Mouse (Mus musculus) adrenal gland, postnatal 36 days (tissue): ENCODE measurements around the gene Ogfrl1. TPM values are rescaled to one million over a fixed set of nuclear protein-coding genes. Genes with fewer than 3 reads are reported as not detected.

ENCODE experiments used
- DNase-seq, 2 experiments: peaks; one replicate each; pipeline ENCODE4 v3.0.0; 2021; ENCODE audit warnings: mixed read lengths in 1 of 2
- total RNA-seq, 2 experiments: library from RNA; stranded (reverse); gene quantifications; 2 replicates each; pipeline ENCODE4 v1.2.3; 2021

Ogfrl1 gene
- total RNA-seq, 2 experiments from 2014 or later, result 6.4 to 8.1 TPM

GRCm38 (mm10) chr1:23352895-23353294 lies 44.7 kb downstream of the Ogfrl1 start:
- no peak for DNase-seq

GRCm38 (mm10) chr1:23351756-23352155 lies 45.8 kb downstream of the Ogfrl1 start:
- DNase-seq, result no peak

GRCm38 (mm10) chr1:23345633-23346032 lies 51.9 kb downstream of the Ogfrl1 start:
- DNase-seq, result no peak

GRCm38 (mm10) chr1:23342864-23343263 lies 54.7 kb downstream of the Ogfrl1 start:
- DNase-seq, result no peak

GRCm38 (mm10) chr1:23342224-23342623 lies 55.3 kb downstream of the Ogfrl1 start:
- no peak for DNase-seq

- DNase-seq, result no peak
Measured at GRCm38 (mm10) chr1:23335726-23336363, 61.7 kb downstream of the Ogfrl1 start.

GRCm38 (mm10) chr1:23335050-23335449 lies 62.5 kb downstream of the Ogfrl1 start:
- no peak for DNase-seq

GRCm38 (mm10) chr1:23332192-23332591 lies 65.4 kb downstream of the Ogfrl1 start:
- DNase-seq, result no peak

GRCm38 (mm10) chr1:23325160-23325559 lies 72.4 kb downstream of the Ogfrl1 start:
- no peak for DNase-seq

- no peak for DNase-seq
Measured at GRCm38 (mm10) chr1:23324226-23324625, 73.3 kb downstream of the Ogfrl1 start.

- no peak for DNase-seq
Measured at GRCm38 (mm10) chr1:23323286-23323685, 74.3 kb downstream of the Ogfrl1 start.

GRCm38 (mm10) chr1:23322208-23322607 lies 75.4 kb downstream of the Ogfrl1 start:
- DNase-seq, result no peak

- peak in 1 of 2 experiments; percentile 28 for DNase-seq
Measured at GRCm38 (mm10) chr1:23321331-23321851, 76.2 kb downstream of the Ogfrl1 start.

- DNase-seq, result no peak
Measured at GRCm38 (mm10) chr1:23320591-23321195, 76.9 kb downstream of the Ogfrl1 start.
